8 mouse cellular contexts compared by ENCODE assay signal in the genomic region with DNA sequence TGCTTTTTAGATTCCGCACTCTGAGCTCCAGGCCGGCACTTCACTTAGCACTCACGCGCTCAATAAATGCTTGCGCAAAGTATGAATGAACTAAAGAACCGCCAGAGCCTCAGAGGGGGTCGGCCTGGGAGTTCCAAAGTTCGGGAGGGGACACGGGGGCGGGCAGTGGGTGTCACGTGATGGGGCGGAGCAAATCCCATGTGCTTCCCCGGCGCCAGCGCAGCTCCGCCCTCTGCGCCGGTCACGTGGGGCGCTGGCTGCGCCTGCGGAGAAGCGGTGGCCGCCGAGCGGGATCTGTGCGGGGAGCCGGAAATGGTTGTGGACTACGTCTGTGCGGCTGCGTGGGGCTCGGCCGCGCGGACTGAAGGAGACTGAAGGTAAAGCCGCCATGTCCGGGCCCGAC. TPM values are rescaled to one million over a fixed set of nuclear protein-coding genes. Genes with fewer than 3 reads are reported as not detected.
DNase-seq lines count a peak whose midpoint lies in the region; ATAC-seq lines count a peak whose summit lies in the region.

No protein-coding gene starts in this region.

- H3K4me3 ChIP-seq in megakaryocyte, embryonic 14.5 days (replicated peaks) = peak overlapping the region; percentile 96

- H3K27me3 ChIP-seq in megakaryocyte, embryonic 14.5 days (replicated peaks) = no peaks in the 10 kb centered on the region

- peaks cover 47% of the 10 kb centered on the region for H3K4me1 ChIP-seq in megakaryocyte, embryonic 14.5 days

- DNase-seq in ZHBTc4 (ENCODE audit: low read depth, low spot score) = peak; percentile 98
- DNase-seq in gastrocnemius, adult 8-10 months (ENCODE audit: low spot score in 2 of 2) = peak; percentile 94 to 95
- peak; percentile 75 for DNase-seq in hindlimb bud, embryonic 11.5 days (ENCODE audit: extremely low spot score, low read depth, low spot score)
- peak; percentile 89 to 95 for DNase-seq in left cerebral cortex, adult 8-10 months (ENCODE audit: low spot score in 2 of 2)
- DNase-seq in right cerebral cortex, postnatal 10 days (ENCODE audit: low spot score in 2 of 2) = peak; percentile 98
- peak; percentile 95 for DNase-seq in urinary bladder, postnatal 25 days (ENCODE audit: low spot score)

- H3K36me3 ChIP-seq in megakaryocyte, embryonic 14.5 days (replicated peaks; ENCODE audit: low read length) = peaks cover 36% of the 10 kb centered on the region

- no peaks in the 10 kb centered on the region for H3K9me3 ChIP-seq in megakaryocyte, embryonic 14.5 days

- peak; percentile 76 for ATAC-seq in common myeloid progenitor, adult 5-6 weeks (replicated peaks; ENCODE audit: low read depth, poor library complexity, severe bottlenecking)

RNA-seq across cellular contexts. Expression of a gene that starts 4.4 kb away (rescaled TPM):
- 305 and 334 TPM in 2 replicates for total RNA-seq in common myeloid progenitor, adult 5-6 weeks (2017)
- 100 to 1,000 TPM; 448 to 476 (median 451) TPM for total RNA-seq in gastrocnemius, adult 8-10 months (2022)
- 100 to 1,000 TPM; 253 to 267 (median 263) TPM for total RNA-seq in left cerebral cortex, adult 8-10 months (2022)
- polyA plus RNA-seq in megakaryocyte, embryonic 14.5 days (2012; ENCODE audit: insufficient read depth, low replicate concordance) = 247 and 739 TPM in 2 replicates

RNA-seq across cellular contexts. Expression of a gene that starts 20.5 kb away (rescaled TPM):
- not detected in 2 replicates for total RNA-seq in common myeloid progenitor, adult 5-6 weeks (2017)
- 10 to 100 TPM; 48.8 to 74.6 (median 59.1) TPM for total RNA-seq in gastrocnemius, adult 8-10 months (2022)
- total RNA-seq in left cerebral cortex, adult 8-10 months (2022) = 100 to 1,000 TPM; 271 to 291 (median 283) TPM
- 7.9 and 8.6 TPM in 2 replicates for polyA plus RNA-seq in megakaryocyte, embryonic 14.5 days (2012; ENCODE audit: insufficient read depth, low replicate concordance)

RNA-seq across cellular contexts. Expression of a gene that starts 21.0 kb away (rescaled TPM):
- total RNA-seq in common myeloid progenitor, adult 5-6 weeks (2017) = 190 and 205 TPM in 2 replicates
- total RNA-seq in gastrocnemius, adult 8-10 months (2022) = 100 to 1,000 TPM; 253 to 300 (median 286) TPM
- total RNA-seq in left cerebral cortex, adult 8-10 months (2022) = 100 to 1,000 TPM; 222 to 245 (median 230) TPM
- 33.0 and 128 TPM in 2 replicates for polyA plus RNA-seq in megakaryocyte, embryonic 14.5 days (2012; ENCODE audit: insufficient read depth, low replicate concordance)

RNA-seq across cellular contexts. Expression of a gene that starts 42.9 kb away (rescaled TPM):
- 0.29 TPM in 1 of 2 replicates, not detected in the other for total RNA-seq in common myeloid progenitor, adult 5-6 weeks (2017)
- total RNA-seq in gastrocnemius, adult 8-10 months (2022) = under 1 TPM in 3 of 4 experiments, not detected in 1; 0.12 to 0.40 (median 0.19) TPM
- 10 to 100 TPM; 28.2 to 33.5 (median 30.5) TPM for total RNA-seq in left cerebral cortex, adult 8-10 months (2022)
- 0.48 TPM in 1 of 2 replicates, not detected in the other for polyA plus RNA-seq in megakaryocyte, embryonic 14.5 days (2012; ENCODE audit: insufficient read depth, low replicate concordance)

RNA-seq across cellular contexts. Expression of a gene that starts 45.0 kb away (rescaled TPM):
- total RNA-seq in common myeloid progenitor, adult 5-6 weeks (2017) = 78.5 and 115 TPM in 2 replicates
- total RNA-seq in gastrocnemius, adult 8-10 months (2022) = 10 to 100 TPM in 2 of 4 experiments, 1 to 10 TPM in 2; 7.5 to 10.5 (median 9.9) TPM
- total RNA-seq in left cerebral cortex, adult 8-10 months (2022) = 10 to 100 TPM; 19.6 to 26.6 (median 21.2) TPM
- 2.9 TPM in 1 of 2 replicates, not detected in the other for polyA plus RNA-seq in megakaryocyte, embryonic 14.5 days (2012; ENCODE audit: insufficient read depth, low replicate concordance)

Comparison
In these comparisons a context has a peak if more than half of its experiments do, and no peak if none do; other contexts are left out.
1. Peak in every context shown above with its lines: DNase-seq, ATAC-seq and H3K4me3 ChIP-seq.
2. RNA of a gene that starts 20.5 kb away (total RNA-seq): 271 to 291 TPM in left cerebral cortex, adult 8-10 months and 48.8 to 74.6 TPM in gastrocnemius, adult 8-10 months; not detected in common myeloid progenitor, adult 5-6 weeks; every median in the first group is over 10 times any median in the second.